Mouse (Mus musculus) ES-E14 (cell line): Measurements from ENCODE around the gene Dpp6. TPM values are rescaled to one million over a fixed set of nuclear protein-coding genes. Genes with fewer than 3 reads are reported as not detected.

Source experiments
- DNase-seq: peaks from one replicate; pipeline ENCODE4 v3.0.0-alpha.2; 2013; ENCODE audit warnings: low read depth, low spot score
- H3K27ac ChIP-seq: 2 replicates; pipeline ENCODE4 v1.5.1; 2012; ENCODE audit warnings: low read depth, mild to moderate bottlenecking, low read length, moderate library complexity, mixed read lengths; ENCODE audit not compliant: poor library complexity, insufficient read depth, severe bottlenecking
- H3K36me3 ChIP-seq: 2 replicates; pipeline ENCODE4 v1.6.1; 2012; ENCODE audit warnings: mild to moderate bottlenecking, low read length, moderate library complexity, mixed read lengths; ENCODE audit not compliant: control insufficient read depth, poor library complexity, insufficient read depth, severe bottlenecking
- H3K4me1 ChIP-seq, 2 experiments: fragments of 150-350 bp in 1 of 2; sonication (generic) in 1 of 2; 2 replicates each; pipeline ENCODE4 v1.6.1; 2012; ENCODE audit warnings: low read length in 2 of 2, mild to moderate bottlenecking in 1 of 2, mixed read lengths in 1 of 2; ENCODE audit not compliant: control insufficient read depth in 2 of 2, insufficient read depth in 2 of 2, poor library complexity in 1 of 2
- H3K4me3 ChIP-seq, 2 experiments: fragments of 150-350 bp in 1 of 2; sonication (generic) in 1 of 2; 2 replicates each; pipeline ENCODE4 v1.5.1; 2012; ENCODE audit warnings: low read length in 2 of 2, low read depth in 1 of 2, mild to moderate bottlenecking in 1 of 2, mixed read lengths in 1 of 2; ENCODE audit not compliant: insufficient read depth in 1 of 2, poor library complexity in 1 of 2, severe bottlenecking in 1 of 2
- H3K9ac ChIP-seq: 2 replicates; pipeline ENCODE4 v1.6.1; 2012; ENCODE audit warnings: low read depth, mild to moderate bottlenecking, low read length, mixed read lengths; ENCODE audit not compliant: poor library complexity, insufficient read depth, severe bottlenecking
- H3K9me3 ChIP-seq: fragments of 150-350 bp; sonication (generic); 2 replicates; pipeline ENCODE4 v1.6.1; 2012; ENCODE audit warnings: low read depth, mild to moderate bottlenecking, low read length; ENCODE audit not compliant: control insufficient read depth, insufficient read depth
- CHD2 ChIP-seq: IDR thresholded peaks from 2 replicates; pipeline ENCODE4 v1.6.1; 2014; ENCODE audit warnings: mild to moderate bottlenecking, low read depth, low read length, inconsistent platforms
- HCFC1 ChIP-seq: IDR thresholded peaks from 2 replicates; pipeline ENCODE4 v1.6.1; 2012; ENCODE audit warnings: low read length, inconsistent platforms, borderline replicate concordance; ENCODE audit not compliant: insufficient read depth
- MAFK ChIP-seq: IDR thresholded peaks from 2 replicates; pipeline ENCODE4 v1.6.1; 2014; ENCODE audit warnings: mild to moderate bottlenecking, low read depth, low read length, inconsistent platforms; ENCODE audit not compliant: insufficient read depth
- ZC3H11A ChIP-seq: IDR thresholded peaks from 2 replicates; pipeline ENCODE4 v1.6.1; 2012; ENCODE audit warnings: low read depth, mild to moderate bottlenecking, inconsistent platforms, low read length, borderline replicate concordance
- ZNF384 ChIP-seq: IDR thresholded peaks from 2 replicates; pipeline ENCODE4 v1.6.1; 2012; ENCODE audit warnings: low read depth, low read length, inconsistent platforms
- in situ Hi-C, 2 experiments: fragments of 600-800 bp; cut with MboI; formaldehyde crosslinking; loops; one replicate each; pipeline ENCODE4 v1.15.1; 2025; ENCODE audit warnings: low sequenced_read_pairs in 2 of 2, inconsistent platforms in 1 of 2; ENCODE audit not compliant: unreplicated experiment in 2 of 2
- total RNA-seq: library from RNA; depleted of rRNA; stranded (reverse); fragments of 300-350 nt; gene quantifications from 2 replicates; pipeline ENCODE4 v1.2.3, GENCODE M21; 2012

Gene Dpp6
- total RNA-seq, 1 experiment: 1.5 TPM

GRCm38 (mm10) chr5:27339196-27340030 lies 522.4 kb downstream of the Dpp6 start:
- Histone ChIP-seq H3K9ac (no peak overlapping the region), H3K4me3 (no peak overlapping the region), H3K27ac (no peak overlapping the region), H3K9me3 (no peaks in the 10 kb centered on the region), H3K36me3 (no peaks in the 10 kb centered on the region), H3K4me1 (peaks cover 4% of the 10 kb centered on the region in 2 experiments; a peak in 1 of 4 replicates)
- no peak for DNase-seq
- TF ChIP-seq CHD2 (no peak), ZC3H11A (no peak), MAFK (no peak), ZNF384 (no peak), HCFC1 (no peak)
- in situ Hi-C loops: no loop called here

GRCm38 (mm10) chr5:27342276-27342675 lies 525.3 kb downstream of the Dpp6 start:
- in situ Hi-C loops: no loop called here
- H3K36me3 ChIP-seq: no peaks in the 10 kb centered on the region
- no peak overlapping the region for H3K27ac ChIP-seq
- H3K9ac ChIP-seq: no peak overlapping the region
- TF ChIP-seq MAFK: no peak
- TF ChIP-seq HCFC1: no peak
- TF ChIP-seq CHD2: no peak
- no peak for TF ChIP-seq ZNF384
- no peak for TF ChIP-seq ZC3H11A
- H3K4me1 ChIP-seq: peaks cover 4% of the 10 kb centered on the region in 2 experiments; a peak in 1 of 4 replicates
- H3K9me3 ChIP-seq: no peaks in the 10 kb centered on the region
- DNase-seq: peak; percentile 27
- no peak overlapping the region for H3K4me3 ChIP-seq

GRCm38 (mm10) chr5:27343626-27344025 lies 526.6 kb downstream of the Dpp6 start:
- in situ Hi-C loops: no loop called here
- TF ChIP-seq MAFK (no peak), CHD2 (no peak)
- H3K4me1 ChIP-seq: peaks cover 4% of the 10 kb centered on the region in 2 experiments; a peak in 1 of 4 replicates
- DNase-seq: peak; percentile 45
- no peaks in the 10 kb centered on the region for H3K36me3 ChIP-seq
- H3K27ac ChIP-seq: no peak overlapping the region
- no peak overlapping the region for H3K9ac ChIP-seq
- H3K4me3 ChIP-seq: no peak overlapping the region
- no peaks in the 10 kb centered on the region for H3K9me3 ChIP-seq

- Histone ChIP-seq H3K27ac (no peak overlapping the region), H3K36me3 (no peaks in the 10 kb centered on the region), H3K4me1 (peaks cover 4 to 10% of the 10 kb centered on the region in 2 experiments), H3K4me3 (no peak overlapping the region), H3K9ac (no peak overlapping the region), H3K9me3 (no peaks in the 10 kb centered on the region)
- no peak for TF ChIP-seq CHD2
- TF ChIP-seq MAFK: no peak
- TF ChIP-seq ZNF384: no peak
- in situ Hi-C loops: no loop called here
- DNase-seq: no peak
Measured at GRCm38 (mm10) chr5:27348181-27349095, 531.4 kb downstream of the Dpp6 start.
